Mouse (Mus musculus): Measurements from ENCODE around the gene Fcrla.
"Not testable (repeated sequence)": the region's sequence is repeated elsewhere in the genome, so short reads cannot be mapped to it uniquely, and the experiment has no call there.

The Fcrla gene

DNA sequence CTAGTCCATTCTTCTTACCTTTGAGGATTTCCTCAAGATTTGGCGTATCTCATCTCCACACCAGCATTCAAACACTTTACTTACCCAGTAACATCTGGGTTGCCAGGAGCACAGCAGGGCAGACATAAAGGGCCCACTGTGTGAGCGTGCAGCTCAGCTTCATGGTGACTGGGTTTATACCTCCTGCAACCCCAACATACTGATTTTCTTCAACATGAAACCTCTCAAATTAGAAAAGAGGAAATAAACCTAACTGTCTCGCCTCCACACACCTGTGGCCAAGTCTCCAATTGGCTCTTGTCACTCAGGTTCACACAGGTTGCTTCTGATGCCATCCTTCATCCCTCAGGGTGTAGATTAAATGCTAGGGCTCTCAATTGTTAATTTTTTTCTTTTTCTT is at the start of gene Fcrla:
Fcrla (minus strand) TSS at position 206 of the 400 bp plus-strand sequence.
- DNase-seq (ENCODE audit: low spot score) = no peak

DNA sequence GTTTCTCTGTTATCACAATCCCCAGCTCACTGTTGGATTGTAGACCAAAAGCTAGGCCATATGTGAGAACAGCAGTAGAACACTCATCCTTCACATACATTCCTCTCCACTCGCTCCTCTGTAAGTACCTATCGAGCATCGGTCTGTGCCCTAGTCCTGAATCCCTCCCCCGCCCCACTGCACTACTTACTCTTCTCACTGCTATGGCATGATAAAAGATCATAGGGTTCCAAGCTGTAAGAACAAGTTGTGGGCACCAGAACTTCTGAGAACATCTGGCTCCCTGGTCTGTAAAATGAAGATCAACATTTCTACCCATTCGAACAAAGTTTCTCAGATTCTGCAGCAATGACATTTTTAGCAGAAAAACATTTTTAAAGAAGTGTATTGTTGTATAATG is 49.1 kb upstream of the Fcrla start, which contains the start of gene Fcgr2b:
Fcgr2b (minus strand) TSS at position 101 of the 400 bp plus-strand sequence.
- DNase-seq (ENCODE audit: low spot score) = no peak

DNA sequence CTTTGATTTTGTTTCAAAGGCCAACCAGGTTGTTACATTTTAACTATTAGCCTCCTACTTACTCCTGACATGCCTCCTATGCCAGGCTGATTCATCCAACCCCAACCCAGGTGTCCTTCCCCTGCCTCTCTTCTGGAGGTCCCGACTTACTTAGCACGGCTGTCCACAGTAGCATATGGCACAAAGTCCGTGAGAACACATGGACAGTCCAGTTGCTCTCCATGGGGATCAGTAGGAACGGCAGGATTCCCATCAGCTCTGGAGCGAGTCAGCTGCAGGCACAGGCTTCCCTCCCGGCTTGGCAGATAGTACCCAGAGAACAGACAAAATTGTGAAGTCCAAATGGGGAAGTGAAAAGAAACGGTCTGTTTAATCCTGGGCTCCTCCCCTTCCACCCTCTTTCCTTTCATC is 48.4 kb upstream of the Fcrla start:
- DNase-seq (ENCODE audit: low spot score) = no peak

DNA sequence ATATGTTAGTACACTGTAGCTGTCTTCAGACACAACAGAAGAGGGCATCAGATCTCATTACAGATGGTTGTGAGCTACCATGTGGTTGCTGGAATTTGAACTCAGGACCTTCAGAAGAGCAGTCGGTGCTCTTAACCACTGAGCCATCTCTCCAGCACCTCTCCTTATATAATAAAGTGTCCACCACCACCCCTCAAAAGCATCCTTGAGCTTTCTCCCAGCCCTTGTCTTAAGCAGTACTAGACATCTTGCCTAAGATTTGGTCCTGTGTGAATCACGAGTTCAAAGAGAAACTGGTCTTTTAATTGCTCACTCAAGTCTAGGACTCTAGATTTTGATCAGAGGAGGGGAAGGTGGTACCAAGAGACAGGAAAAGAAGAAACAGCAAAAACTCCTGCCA is 48.0 kb upstream of the Fcrla start:
- DNase-seq (ENCODE audit: low spot score) = not testable (repeated sequence)

DNA sequence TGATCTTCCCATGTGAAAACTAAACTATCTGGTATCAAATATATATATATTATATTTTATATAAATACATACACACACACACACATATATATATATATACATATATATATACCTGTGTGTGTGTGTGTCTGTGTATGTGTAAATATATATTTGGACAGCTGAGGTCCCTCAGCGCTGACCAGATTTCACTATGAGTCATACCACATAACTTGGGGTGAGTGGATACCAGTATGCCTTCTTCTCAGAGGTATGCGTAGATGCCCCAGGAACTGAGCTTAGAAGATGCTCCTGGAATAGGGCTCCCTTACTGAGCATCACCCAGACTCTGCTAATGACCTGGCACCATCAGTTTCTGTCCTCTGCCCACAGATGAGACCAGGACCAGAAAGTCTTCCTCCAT is 47.4 kb upstream of the Fcrla start:
- DNase-seq (ENCODE audit: low spot score) = no peak

DNA sequence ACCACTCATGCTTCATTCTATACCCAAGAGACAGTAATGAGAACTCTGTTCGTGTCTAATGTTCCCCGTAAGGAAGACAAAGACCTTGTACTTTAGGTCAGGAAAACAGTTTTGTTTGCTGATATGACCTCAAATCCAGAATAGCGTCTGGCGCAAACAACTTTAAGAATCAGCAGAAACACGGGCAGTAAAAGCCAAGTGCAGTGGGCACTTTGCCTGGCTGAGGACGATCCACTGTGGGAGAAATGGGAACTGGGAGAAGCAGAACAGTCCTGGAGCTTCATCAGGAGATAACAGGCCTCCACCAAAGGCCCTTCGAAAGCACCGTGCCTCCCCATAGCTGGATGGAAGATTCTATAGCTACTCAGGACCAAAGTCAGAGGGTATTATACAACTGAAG is 46.8 kb upstream of the Fcrla start:
- DNase-seq (ENCODE audit: low spot score) = no peak

DNA sequence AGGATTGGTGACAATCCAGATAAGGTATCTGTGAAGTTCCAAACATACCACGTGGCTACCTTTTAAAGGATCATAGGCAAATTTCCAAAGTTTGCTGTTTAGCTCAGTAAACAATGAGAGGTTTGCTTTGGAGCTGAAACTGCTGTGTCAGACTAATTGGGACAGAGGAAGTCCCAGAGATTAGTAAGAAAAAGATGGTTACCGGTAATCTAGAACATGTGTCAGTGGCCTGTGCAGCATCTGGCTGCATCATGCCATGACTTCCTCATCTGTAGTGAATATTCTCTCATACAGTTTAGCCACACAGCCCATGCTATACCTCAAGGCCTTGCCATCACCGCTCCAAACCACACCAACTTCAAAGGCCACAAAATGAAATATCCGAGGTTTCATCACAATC is 45.6 kb upstream of the Fcrla start:
- no peak for DNase-seq (ENCODE audit: low spot score)

DNA sequence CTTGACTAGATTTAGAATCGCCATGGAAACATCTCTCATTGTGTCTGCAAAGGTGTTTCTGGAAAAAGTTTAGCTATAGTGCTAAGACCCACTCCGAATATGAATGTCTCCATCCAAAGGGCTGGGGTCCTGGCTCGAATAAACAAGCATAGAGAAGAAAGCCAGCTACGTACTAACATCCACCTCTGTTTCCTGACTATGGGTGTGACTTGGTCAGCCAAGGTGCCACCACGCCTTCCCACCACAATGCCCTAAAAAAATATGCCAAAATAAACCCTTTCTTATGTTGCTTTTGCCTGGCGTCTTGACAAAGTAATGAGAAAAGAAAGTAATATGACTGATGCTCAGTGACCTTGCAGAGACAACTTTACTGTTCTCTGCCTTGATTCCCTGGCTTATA is 45.1 kb upstream of the Fcrla start:
- DNase-seq (ENCODE audit: low spot score) = no peak

DNA sequence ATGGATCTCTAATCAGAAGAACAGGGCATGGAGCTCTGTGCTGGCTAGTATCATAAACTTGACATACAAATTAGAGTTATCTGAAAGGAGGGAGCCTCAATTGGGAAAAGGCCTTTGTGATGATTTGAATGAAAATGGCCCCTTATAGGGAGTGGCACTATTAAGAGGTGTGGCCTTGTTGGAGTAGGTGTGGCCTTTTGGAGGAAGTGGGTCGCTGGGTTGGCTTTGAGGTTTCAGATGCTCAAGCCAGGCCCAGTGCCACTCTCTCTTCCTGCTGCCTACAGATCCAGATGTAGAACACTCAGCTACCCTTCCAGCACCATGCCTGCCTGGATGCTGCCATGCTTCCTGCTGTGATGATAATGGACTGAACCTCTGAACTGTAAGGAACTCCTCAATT is 41.2 kb upstream of the Fcrla start:
- DNase-seq (ENCODE audit: low spot score) = no peak

DNA sequence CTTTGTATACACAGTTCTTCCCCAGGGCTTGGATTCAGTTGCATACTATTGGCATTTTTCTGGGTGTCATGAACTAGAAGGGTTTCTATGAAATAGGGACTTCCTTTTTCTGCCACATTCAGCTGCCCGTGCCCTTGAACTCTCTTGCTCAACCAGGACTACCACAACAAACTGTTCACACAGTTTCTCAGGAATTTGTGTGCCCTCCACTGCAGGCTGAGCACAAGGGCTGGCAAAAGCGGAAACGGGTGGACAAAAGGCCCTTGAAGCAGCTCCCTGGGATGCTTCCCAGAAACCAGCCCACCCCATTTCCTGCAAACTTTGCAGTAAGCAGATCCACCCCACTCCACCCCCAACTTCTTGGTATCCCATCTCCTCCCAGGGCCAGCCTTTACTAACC is 40.2 kb upstream of the Fcrla start:
- DNase-seq (ENCODE audit: low spot score) = no peak

DNA sequence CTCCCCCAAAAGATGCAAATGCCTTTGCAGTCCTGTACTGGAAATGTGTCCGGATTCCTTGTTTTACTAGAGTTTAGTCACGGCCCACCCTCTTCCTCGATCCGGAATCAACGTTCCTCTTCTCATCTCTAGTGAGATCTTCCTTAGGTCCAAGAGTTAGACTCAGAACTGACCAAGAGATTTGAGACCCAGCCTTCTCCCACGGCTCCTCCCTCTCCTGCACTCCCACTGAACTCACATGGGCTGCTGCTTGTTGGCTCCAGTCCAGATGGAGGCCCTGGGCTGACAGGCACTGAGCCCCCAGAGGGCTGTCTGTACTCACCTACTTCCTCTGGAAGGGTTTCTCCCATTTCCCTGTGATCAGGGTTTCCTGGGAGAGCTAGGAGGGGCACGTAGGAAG is 35.7 kb upstream of the Fcrla start:
- no peak for DNase-seq (ENCODE audit: low spot score)

DNA sequence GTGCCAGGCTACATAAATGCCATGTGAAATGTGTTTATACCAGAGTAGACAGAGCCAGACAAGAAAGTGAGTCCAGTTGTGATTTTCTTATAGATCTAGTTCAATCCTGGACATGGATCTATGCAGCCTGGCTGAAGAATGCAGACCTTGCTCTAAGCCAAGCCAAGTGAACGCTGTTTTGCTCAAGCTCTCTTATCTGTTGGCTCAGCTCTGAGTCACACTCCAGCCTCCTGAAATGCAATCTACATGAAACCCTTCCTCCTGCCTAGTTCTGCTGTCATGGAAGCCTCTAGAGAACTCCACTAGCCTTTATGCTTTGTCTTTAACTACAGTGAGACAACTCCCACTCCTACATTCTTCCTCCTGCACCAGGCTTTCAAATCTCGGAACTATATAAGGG is 34.9 kb upstream of the Fcrla start:
- DNase-seq (ENCODE audit: low spot score) = peak; percentile 10

DNA sequence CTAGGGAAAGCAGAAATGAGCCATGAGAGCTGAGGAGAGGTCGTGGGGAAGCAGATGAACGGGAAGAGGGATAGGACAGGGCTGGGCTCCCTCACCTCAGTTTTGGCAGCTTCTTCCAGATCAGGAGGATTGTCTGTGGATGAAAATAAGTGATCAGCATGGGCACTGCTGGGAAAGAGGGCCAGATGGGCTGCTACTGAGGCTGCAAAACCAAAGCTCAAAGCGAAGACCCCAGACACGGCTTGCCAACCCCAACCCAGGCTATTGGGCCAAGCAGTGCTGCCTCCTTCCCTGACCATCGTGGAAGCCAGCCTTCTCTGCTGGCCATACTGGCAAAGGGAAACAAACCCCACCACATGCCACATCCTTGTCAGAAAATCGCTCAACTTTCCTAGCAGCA is 33.7 kb upstream of the Fcrla start:
- no peak for DNase-seq (ENCODE audit: low spot score)

DNA sequence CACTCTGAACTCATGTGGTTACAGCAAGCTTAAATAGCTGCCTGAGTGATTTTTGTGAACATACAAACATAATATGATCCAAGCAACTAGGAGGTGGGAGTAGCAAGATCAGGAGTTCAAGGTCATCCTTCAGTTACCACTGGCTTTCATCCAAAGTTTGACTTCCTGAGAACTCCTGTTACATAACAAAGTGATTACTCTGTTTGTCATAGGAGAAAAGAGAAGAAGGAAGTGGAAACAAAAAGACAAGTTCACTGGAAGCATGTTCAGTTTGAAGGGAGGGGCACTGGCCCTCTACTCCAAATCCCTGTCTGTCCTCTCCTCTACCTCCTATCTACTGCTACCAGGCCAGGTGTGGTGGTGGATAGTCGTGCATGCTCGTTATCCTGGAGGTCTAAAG is 32.4 kb upstream of the Fcrla start:
- DNase-seq (ENCODE audit: low spot score) = no peak

DNA sequence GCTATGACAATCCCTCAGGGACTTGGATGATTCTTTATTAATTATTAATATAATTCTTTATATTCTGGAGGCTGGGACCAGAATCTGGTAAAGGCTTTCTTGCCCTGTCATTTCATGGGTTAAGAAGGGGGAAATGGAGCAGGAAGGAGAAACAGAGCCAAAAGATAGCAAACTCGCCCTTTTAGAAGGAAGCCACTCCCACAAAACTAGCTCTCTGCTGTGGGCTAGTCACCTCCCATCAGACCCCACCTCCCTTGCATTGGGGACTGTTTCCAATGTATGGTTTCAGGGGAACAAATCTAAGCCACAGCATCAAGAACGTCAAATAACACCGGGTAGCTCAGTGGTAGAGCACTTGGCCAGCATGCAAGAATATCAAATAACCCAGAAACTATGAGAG is 30.8 kb upstream of the Fcrla start:
- DNase-seq (ENCODE audit: low spot score) = no peak

DNA sequence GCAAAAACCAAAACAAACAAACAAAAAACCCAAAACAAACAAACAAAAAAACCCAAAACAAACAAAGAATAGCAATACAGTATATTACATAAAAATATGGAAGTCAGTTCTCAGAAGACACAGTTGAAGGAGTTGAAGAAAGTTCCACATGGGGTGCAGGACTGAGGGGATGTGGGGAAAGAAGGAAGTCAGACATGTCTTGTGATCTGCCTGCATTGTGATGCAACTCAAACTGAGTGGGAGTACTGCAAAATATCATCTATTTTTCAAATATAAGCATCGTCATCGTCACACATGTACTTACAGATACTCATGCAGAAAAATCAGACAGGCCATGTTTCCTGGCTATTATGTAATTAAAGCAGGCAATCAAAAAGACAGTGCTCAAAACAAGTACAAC is 25.8 kb upstream of the Fcrla start:
- no peak for DNase-seq (ENCODE audit: low spot score)

DNA sequence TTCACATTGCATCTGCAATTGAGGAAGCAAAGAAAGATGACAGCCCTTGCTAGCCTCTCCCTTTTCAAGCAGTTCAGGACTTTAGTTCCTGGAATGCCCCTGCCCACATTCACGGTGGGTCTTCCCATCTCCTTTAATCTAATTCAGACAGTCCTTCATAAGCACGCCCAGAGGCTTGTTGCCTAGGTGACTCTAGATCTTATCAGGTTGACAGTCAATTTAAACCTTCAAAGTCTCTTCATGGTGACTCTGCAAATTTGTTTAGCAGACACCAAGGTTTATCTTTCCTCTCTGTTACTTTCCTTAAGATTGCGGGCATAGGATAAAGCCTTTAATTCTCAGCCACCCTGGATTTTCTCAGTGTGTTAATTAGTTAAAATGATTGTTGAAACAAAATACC is 23.4 kb upstream of the Fcrla start:
- no peak for DNase-seq (ENCODE audit: low spot score)

DNA sequence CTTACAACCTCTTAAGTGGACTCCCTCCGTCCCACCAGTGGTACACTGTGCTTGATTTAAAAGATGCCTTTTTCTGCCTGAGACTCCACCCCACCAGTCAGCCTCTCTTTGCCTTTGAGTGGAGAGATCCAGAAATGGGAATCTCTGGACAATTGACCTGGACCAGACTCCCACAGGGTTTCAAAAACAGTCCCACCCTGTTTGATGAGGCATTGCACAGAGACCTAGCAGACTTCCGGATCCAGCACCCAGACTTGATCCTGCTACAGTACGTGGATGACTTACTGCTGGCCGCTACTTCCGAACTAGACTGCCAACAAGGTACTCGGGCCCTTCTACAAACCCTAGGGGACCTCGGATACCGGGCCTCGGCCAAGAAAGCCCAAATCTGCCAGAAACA is 17.5 kb upstream of the Fcrla start:
- not testable (repeated sequence) for DNase-seq (ENCODE audit: low spot score)

DNA sequence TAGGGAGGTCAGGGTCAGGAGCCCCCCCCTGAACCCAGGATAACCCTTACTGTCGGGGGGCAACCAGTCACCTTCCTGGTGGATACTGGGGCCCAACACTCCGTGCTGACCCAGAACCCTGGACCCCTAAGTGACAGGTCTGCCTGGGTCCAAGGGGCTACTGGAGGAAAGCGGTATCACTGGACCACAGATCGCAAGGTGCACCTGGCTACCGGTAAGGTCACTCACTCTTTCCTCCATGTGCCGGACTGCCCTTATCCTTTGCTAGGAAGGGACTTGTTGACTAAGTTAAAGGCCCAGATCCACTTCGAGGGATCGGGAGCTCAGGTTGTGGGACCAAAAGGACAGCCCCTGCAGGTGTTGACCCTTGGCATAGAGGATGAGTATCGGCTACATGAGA is 16.8 kb upstream of the Fcrla start:
- DNase-seq (ENCODE audit: low spot score) = not testable (repeated sequence)

DNA sequence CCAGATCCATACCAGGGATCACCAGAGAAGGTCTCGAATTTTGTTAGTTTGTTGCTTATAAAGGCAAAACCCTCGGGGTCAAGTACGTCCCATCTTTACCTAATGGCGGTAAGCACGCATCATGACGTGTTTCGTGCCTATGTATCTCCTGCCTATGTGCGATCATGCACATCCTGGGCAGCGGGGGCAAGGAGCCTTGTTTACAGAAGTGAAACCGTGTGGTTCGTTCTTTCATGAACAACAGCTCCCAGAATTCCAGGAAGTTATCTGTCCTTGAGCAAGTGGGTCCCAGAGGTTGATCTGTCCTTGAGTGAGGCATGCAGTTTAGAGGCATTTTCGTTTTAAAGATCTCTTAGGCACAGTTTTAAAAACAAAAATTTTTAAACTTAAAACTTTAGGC is 11.9 kb upstream of the Fcrla start:
- DNase-seq (ENCODE audit: low spot score) = no peak

DNA sequence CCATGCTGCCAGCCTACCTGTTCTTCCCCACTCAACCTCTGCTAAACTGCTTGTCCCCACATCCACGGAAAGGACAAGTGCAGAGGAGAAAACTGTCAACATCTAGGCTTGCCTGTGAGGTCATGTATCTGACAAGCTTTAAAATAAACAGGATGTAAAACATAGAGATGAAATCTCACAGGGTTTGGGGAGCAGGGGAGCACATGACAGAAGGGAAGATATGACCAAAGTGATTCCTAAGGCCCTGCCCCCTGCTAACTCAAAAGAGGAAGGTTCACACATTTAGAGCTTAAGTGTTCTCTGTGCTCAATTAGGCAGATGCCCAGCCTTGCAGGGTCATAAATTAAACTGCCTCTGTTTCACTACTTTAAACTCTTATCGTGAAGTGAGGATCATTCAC is 7.0 kb upstream of the Fcrla start:
- no peak for DNase-seq (ENCODE audit: low spot score)

DNA sequence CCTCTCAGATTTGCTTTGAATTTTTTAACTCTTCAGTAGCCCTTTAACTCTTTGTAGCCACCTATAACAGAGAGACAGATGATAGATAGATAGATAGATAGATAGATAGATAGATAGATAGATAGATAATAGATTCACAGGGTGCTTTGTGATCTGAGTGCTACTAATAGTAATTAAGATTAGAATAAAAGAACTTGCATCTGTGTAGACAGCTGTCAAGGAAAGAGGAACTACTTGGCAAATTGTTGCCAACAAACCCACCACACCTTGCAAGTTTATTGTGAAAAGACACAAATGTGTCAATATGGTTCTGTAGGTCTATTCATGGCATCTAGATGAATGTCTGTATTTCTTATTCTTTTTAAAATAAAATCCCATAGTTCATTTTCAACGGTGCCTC is 6.6 kb upstream of the Fcrla start:
- no peak for DNase-seq (ENCODE audit: low spot score)

DNA sequence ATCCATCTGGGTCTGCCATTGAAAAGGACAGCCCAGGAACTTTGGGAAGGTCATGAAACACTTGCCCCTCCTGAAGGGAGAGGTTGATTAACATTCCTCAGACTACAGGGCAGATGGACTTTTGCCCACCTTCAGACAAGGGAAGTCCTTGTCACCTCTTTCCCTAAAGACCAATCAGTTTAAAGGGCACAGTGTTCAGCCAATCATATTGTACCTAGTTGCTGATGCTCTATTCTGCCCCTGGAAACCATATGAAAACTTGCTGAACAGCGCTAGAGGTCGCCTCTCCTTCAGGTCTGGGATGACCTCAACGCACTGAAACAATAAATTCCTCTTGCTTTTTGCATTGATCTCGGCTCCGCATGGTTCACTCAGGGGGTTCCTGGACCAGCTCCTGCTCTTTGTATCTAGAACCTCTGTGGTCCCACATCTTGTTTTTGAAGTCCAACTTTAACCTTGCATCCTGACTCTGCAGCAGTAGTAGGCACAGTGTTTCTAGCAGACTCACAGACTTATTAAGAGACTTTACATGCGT is 6.1 kb upstream of the Fcrla start:
- DNase-seq (ENCODE audit: low spot score) = no peak

DNA sequence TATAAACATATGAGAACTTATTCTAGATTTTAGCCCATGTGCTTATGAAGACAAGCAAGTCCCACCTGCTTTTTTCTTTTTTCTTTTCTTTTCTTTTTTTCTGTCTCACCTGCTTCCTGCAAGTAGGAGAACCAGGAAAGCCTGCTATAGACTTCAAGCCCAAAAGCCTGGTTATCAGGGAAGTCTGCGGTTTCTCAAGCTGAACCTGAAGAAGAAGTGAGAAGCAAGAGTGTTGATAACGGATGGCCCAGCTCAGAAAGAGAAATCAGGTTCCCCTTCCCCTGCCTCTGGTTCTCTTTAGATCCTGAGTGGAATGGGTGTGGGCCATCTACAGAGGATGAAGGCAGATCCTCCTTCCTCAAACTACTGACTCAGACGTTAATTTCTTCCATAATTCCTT is 4.7 kb upstream of the Fcrla start:
- no peak for DNase-seq (ENCODE audit: low spot score)

DNA sequence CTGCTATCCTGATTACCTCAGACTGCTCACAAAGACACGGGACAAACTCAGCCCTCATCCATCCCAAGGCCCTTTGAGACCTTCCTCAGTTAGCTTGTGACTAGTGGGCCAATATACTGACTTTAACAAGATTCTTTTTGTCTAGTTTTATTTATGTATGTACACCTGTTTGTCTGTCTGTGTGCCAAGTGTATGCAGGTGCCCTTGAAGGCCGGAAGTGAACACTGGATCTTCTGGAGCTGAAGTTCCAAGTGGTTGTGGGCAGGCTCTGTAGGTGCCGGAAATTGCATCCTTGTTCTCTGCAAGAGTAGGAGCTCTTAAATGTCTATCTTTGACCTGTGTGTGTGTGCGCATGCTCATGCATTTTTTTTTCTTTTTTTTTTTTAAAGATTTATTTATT is 1.9 kb upstream of the Fcrla start:
- no peak for DNase-seq (ENCODE audit: low spot score)

All from yolk sac, embryonic 10.5 days (tissue).